Mouse (Mus musculus): Measurements from ENCODE around the gene Tmem151b. TPM values are rescaled to one million over a fixed set of nuclear protein-coding genes. Genes with fewer than 3 reads are reported as not detected.

Gene Tmem151b
- total RNA-seq, 2 experiments from 2014 or later, result 0.09 to 0.36 TPM

DNA sequence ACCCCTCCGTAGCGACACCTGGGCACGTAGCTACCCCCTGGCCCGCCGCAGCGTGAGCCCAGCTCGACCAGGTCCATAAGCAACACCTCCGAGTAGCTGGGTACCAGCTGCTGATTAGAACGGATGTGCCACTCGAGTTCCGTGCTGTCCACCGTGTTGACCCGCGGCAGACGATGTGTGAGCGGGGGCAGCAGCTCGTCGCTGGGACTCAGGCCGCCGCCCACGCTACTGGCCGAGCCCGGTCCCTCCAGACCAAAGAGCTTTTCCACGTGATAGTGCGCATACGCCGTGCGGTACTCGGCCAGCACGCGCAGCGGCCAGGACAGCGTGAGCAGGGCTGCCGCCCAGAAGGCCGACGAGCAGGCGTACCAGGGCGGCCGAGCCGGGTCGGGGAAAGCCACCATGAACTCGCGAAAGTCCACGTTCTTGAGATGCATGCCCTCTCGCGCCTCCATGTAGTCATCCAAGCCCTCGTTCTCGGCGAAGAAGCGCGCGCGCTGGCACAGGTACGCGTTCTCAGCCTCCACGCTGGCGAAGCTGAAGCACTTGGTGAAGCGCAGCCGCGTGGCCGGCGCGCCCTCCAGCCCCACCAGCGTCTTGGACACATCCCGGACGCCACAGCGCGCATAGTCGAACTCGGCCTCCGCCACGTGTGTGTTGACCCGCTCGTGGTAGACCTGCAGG, 4.1 kb downstream of the Tmem151b start:
- DNase-seq, result no peak

DNA sequence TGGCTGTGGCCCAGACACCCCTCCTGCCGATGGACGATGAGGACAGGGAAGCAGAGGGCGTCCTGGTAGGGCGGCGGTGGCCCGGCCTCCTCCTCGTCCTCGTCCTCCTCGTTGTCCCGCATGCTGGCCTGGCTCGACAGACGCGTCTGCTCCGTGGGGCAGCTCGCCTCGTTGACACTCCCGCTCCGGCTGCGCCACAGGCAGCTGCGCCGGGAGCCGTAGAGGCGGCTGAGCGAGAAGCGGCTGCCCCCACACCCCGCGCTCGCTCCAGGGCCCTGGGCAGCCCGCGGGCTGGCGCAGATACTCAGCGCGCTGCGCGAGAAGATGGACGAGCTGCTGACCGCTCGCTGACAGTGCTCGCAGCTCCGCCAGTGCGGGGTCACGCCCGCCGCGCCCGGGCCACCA, 4.6 kb downstream of the Tmem151b start:
- no peak for DNase-seq

DNA sequence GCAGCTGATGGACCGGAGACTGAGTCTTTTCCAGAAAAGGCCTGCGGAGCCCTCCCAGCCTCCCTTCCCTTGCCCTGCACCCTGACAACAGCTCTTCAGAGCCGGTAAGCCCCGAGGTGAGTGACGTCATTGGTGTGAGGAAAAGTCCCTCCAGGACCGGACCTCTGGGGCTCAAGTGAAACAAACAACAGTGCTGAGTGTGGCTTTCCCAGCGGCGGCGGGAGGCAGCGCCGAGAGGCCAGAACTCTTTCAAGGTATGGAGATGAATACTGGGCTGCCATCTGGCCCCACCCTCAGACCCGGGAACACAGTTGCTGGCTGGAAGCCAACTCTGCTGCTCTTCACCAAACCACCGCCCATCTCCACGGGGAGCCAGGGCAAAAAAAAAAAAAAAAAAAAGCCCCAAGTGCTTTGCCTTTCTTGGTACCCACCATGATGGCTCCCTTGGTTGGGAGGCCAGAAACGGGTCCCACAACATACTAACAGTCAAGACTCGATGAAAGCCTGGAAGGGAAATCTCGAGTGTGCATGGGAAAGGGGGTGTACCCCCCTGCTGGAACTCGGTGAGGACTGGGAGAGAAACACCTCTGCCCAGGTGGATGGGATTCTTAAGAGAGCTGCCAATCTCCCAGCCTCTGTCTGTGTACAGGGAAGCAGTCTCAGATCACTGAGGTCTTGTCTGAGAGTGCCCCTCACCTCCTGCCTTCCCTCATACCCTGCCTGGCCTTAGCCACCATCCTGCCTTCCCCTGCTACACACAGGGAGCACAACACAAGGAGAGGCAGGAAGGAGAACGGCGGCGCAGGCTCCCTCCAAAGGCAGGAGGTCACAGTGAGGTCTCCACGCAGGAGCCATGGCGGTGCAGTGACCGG, 5.2 kb downstream of the Tmem151b start:
- no peak for DNase-seq

DNA sequence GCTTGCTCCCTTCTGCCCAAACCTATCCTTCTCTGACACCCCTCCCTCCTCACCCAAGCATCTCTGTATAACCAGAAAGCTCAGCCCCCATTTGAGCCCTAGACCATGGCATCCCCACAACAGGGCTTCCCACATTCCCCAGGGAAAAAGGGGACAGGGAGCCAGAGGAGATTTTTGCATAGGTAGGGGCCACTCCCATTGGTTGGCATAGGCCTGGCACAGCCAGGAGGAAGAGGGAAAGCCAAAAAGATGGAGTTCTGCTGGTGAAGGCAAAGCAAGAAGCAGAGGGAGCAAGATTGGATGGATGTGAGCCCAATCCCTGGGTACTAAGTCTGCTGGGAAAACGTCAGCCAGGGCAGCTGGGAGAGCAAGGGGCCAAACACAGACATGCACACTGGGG, 6.4 kb downstream of the Tmem151b start:
- no peak for DNase-seq

DNA sequence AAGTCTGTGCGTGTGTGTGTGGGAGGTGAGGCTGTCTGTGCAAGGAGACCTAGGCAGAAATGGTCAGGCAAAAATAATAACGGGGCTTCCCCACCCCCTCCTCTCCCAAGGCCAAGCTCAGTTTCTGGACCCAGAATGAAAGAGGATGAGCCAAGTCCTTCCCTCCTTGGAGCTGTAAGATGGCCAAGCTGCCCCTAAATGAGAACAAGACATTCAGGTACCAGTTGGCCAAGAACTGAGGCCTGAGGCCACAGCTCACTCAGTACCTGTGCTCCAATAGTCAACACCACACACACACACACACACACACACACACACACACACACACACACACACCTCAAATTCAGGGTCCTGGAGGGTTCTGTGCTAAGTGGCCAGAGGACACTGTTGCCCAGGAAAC, 6.8 kb downstream of the Tmem151b start:
- no peak for DNase-seq

DNA sequence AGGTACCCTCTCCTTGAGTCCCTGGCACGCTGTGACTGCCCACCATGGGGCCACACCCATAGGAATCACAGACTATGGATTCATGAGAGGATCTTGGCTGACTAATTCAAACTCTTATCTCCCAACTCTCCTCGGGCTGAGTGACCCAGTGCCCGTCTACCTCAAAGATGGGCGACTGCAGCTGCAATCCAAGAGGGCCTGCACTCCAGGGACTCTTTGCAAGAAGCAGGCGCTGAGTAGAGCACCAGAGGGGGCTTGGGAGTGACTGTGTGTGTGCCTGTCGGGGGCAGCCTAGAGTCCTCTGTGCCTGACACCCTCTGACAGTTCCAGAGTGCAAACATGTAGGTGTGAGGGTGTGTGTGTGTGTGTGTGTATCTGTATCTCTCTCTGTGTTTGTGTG, 7.3 kb downstream of the Tmem151b start:
- DNase-seq, result no peak

DNA sequence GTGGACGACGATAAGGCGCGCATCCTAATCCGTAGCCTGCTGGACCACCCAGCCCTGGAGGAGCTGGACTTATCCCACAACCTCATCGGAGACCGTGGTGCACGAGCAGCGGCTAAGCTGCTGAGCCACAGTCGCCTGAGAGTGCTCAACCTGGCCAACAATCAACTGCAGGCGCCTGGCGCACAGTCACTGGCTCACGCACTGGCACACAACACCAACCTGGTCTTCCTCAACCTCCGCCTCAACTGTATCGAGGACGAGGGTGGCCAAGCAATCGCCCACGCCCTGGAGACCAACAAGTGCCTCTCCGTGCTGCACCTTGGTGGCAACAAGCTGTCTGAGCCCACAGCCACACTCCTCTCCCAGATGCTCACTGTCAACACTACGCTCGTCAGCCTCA, 9.8 kb downstream of the Tmem151b start:
- no peak for DNase-seq

DNA sequence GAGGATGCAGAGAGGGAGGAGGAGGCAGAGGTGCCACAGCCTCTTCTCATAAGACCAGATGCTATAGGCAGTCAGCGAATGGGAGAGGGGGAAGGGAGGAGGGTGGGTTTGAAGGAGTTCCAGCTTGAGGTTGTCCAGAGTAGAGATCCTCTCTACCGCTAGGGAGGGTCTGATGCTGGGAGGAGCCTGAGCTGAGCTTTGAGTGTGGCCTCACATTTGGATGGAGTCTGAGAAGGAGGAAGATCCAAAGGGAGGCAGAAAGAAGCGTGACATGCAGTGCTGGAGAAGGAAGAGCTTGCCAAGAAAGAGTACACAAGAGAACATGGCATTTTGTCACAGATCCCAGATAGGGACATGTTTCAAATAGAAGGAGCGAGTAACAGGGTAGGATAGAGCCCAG, 11.1 kb downstream of the Tmem151b start:
- DNase-seq, result no peak

DNA sequence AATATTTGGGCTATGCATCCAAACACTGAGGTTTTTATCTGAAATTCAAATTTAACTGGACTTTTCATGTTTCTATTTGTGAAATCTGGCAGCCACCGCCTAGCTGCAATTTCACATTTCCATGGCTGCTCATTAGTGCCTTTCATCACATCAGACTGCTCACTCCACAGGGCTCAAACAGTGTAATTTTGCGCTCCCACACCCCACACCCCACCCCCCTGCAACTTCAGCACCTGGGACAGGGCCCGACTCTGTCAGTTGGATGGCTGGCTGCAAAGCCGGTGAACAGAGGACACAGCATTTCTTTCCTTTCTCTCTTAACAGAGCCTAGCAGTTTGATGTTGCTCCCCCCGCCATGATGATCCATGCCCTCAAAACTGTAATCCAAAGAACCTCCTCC, 13.2 kb downstream of the Tmem151b start:
- DNase-seq, result no peak

DNA sequence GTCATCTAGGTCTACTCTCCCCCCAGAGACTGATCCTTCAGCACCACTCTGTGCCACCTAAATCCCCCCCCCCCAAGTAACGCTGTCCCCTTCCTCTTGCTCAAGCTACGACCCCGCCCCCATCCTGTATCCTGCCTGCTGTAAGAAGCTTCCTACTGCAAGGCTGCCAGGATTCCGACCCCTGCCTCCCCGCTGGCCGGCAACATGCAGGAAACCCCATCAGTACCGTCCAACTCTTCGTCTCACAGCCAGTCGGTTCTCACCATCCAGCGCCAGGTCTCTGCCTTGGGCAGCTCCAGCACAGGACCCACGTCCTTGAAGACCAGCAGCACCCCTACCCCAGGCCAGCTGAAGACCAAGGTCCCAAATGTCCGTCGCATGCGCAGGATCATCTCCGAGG, 16.6 kb downstream of the Tmem151b start:
- no peak for DNase-seq

DNA sequence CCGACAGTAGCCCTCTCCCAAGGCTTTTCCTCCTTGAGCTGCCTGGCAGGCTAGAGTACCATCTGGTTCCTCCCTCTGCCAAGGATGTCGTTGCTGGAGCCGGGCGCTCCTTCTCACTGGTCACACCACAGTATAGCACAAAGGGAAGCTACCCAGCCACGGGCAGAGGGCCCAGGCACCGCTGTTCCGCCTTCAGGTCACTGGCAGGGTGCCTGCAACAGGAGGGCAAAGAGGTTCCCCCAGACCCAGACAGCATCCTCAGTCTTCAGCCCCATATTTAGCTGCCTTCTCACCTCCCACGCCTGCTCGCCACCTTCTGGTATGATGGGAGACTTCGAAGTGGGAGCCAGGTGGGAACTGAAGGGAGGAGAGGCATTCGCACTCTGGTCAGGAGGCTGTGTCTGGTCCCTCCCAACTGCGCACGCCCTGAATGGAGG, 19.1 kb downstream of the Tmem151b start:
- no peak for DNase-seq

DNA sequence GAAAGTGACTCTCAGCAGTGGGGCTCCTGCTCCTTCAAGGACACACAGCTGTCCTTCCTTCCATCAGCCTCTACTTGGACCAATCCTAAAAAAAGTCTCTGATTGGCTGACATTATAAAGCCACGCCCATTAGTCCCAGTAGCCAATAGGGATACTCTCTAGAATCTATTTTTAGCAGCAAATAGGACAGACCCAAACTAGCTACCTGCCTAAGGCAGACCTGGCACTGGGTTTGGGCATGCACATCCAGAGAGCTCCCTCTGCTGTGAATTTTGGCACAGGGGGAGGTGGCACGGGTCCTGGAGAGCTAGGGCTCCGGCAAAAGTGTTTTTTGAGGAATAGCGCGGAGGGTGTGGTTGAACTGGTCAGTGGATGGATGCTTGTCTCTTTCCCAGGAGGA, 22.9 kb downstream of the Tmem151b start:
- no peak for DNase-seq

DNA sequence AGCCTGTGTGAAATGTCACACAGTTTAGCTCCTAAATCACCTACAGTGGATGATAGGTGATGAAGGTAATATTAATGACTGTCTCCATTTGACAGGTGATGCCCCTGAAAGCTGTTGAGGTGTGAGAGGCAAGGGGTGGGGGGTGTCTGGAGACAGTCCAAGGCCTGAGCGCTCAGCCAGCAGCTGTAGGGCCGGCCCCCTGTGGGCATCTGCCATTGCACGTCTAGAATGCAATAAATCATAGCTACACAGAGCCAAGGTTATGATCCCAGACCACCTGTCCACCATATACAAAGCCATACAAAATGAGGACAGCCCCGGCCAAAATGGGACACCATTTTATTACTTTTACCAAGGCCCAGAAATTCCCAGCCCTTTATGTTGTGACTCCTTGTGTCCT, 24.5 kb downstream of the Tmem151b start:
- DNase-seq, result no peak

DNA sequence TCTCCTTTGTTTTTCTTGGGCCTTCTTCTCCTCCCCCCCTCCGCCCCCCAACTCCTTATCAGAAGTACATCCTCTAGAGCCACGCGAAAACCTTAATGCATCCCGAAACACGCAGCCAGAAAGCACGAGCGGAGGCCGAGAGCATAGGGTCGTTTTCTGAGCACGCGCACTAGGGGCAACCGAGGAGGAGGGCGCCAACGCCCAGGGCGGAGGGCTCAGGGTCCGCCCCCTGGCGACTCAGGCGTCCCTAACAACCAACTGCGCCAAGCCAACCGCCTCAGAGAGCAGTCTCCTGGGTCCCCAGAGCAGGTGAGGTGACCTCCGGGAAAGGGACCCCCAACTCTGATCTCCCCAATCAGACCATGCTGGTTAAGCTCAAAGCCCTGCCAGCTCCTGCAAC, 26.2 kb downstream of the Tmem151b start, which contains the start of gene Tcte1:
Tcte1 (plus strand) TSS at position 172 of the 400 bp plus-strand sequence.
- DNase-seq, result no peak

DNA sequence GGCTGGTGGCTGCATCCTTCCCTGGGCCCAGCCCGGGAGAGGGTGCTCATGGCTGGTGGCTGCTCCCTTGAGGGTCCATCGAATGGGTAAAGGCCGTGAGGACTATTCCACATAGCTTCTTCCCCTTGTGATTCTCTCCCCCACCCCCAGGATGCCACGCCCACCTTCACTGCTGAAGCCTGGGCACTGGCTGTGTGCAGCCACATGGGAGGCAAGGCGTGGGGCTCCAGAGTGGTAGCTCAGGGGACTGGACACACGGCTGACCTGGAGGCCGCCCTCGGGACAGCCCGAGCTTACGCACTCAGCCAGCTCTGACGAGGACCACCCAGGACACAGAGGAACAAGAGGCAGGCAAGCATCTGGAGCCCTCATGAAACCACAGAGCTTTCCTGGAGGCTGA, 29.3 kb downstream of the Tmem151b start:
- DNase-seq, result no peak

DNA sequence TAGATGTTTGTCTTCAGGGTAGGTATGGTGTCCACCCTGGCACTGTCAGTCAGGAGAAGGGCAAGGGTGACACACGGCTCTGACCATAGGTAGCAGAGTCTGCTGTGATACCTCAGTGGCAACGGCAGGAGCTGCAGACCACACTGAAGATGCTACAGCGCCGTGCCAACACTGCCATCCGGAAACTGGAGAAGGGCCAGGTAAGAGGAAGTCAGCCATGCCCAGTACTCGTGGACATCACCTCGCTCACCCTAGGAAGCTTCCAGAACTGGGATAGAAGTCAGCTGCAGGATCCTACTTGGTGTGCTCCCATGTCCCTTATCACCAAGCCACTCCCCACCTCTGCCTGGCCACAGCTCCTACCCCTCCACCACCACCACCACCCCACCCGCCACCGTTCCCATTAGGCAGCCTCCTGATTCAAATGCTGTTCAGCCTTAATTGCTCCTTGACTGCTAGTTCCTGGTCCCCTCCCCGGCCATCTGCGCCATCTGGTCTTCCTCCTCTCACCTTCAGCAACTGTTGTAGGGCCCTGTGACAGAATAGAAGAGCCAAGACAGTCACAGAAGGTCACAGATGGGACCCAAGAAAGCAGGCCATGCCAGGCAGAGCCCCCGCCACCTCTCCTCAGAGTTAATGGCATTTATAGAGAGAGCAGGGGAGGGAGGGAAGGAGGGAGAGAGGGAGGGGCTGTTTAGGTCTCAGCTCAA, 30.6 kb downstream of the Tmem151b start:
- DNase-seq, result no peak

DNA sequence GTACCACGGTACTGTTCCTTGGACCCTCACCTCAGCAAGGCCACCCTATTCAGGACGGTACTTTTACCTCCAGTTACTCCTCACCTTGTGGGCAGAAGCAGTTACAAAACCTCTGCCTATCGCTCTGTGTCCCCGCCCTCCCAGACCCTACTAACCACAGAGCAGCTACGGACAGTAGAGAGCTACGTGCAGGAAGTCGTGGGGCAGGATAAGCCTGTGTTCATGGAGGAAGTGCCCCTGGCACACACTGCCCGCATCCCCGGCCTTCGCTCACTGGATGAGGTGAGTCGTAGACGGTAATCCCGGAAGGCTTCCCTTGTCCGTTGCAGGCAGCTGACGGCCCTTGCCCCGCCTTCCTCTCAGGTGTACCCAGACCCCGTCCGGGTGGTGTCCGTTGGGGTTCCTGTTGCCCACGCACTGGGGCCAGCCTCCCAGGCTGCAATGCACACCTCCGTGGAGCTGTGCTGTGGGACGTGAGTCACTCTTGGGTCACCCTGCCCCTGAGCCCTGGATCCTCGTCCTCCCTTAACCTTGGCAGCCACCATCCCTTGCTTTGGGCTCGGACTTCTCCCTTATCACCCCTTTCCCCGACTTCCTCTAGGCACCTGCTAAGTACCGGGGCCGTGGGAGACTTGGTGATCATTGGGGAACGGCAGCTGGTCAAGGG, 31.8 kb downstream of the Tmem151b start:
- no peak for DNase-seq

DNA sequence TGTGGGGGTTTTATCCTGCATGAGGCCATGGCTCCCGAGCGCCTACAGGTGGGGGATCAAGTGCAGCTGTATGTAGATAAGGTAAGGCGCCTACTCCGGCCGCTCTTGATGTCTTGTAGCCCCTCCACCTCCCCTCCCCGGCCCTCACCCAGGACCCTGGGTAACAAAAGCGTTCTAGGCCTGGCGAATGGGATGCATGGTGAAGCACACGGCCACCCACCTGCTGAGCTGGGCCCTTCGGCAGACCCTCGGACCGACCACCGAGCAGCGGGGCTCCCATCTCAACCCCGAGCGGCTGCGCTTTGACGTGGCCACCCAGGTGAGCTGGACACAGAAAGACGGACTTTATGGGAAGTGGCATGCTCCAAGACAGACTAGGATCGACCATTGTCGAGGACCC, 32.3 kb downstream of the Tmem151b start:
- DNase-seq, result no peak

DNA sequence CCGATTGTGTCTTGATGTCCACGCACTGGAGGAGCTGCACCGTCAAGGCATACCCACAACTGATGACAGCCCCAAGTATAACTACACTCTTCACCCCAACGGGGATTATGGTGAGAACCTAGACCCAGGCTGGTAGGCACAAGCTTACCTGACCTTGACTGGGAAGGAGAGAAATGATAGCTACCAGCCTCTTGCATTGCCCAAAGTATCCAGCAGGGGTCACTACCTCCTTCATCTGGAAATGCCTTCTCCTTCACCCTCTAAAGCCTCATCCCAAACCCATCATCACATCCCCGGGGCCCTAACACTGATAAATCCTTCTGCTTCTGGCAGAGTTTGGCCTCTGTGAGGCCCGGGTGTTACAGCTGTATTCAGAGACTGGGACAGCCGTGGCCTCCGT, 33.0 kb downstream of the Tmem151b start:
- DNase-seq, result peak; percentile 79

DNA sequence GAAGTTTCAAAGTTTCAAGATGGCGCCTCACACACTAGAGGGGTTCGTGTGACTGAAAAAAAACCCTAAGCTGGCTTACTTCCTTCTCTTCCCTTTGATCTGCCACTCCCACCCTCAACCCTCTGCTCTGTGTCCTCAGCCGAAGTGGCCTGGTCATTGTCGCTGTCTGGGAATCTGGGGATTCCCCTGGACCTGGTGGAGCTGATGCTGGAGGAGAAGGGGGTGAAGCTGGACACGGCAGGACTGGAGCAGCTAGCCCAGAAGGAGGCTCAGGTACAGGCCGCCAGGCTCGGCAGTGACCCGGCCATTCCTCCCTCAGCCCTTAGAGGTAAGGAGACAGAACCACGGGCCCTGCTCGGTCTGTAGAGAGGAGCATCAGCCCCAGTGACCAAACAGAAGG, 33.7 kb downstream of the Tmem151b start:
- no peak for DNase-seq

DNA sequence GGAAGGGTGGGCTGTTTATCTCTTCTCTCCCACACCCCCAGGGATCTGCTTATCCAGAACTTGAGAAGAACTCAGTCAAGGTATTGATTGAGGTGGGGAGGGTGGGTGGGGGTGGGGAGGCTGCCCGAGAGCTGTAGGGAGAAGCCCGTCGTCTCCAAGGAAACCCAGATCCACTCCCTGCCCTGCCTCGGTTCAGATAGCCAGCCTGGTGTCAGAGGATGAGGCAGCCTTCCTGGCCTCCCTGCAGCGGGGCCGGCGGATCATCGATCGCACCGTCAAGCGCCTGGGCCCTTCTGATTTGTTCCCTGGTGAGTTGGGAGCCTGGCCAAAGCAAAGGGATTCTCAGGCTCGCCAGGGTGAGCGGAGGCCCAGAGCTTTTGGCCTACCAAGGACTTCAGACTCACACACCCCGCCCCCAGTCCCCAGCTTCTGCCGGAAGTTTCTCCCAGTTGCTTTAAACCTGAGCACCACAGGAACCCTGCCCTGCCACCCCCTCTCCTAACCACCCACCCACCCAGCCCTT, 34.2 kb downstream of the Tmem151b start:
- no peak for DNase-seq

DNA sequence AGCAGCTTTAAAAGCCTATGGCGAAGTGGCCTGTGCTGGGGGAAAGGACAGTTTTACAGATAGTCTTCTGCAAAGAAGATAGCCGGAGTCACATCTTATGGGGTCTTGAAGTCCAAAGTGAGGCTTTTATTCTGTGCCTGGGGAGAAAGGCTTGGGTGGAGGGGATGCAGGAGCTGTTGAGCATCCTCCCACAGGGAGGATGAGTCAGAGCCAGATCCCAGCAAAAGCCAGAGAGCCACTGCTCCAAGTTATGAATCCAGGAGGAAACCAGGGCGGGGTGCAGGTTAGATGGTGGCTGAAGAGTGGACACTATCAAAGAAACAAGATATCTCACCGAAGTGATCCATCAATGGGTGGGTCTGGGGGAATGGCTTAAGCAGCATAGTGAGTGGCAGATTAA, 37.7 kb downstream of the Tmem151b start:
- no peak for DNase-seq
